Mouse (Mus musculus): Measurements from ENCODE around the gene Tmem167b.
A peak's percentile ranks its signal among the peaks of the same experiment; 100 is the strongest.

The Tmem167b gene

DNA sequence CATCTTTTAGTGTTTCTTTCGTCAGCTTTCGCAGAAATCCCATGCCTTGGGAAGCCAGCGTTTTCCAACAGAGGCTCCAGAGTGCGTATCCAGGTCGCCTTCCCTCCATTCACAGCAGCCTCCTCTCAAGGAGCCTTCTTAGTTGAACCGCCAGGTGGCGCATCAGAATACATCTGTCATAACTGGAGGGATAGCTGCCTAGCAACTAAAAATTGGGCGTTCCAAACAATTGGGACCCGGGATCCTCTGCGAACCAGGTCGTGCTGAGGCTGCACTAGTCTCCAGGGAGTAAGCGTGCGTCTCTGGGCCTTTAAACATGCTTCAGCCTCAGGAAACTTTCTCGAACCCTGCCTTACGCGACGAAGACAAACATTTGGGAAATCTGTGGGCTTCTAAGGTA is 25.0 kb downstream of the Tmem167b start:
- DNase-seq (ENCODE audit: low spot score), result peak; percentile 75

DNA sequence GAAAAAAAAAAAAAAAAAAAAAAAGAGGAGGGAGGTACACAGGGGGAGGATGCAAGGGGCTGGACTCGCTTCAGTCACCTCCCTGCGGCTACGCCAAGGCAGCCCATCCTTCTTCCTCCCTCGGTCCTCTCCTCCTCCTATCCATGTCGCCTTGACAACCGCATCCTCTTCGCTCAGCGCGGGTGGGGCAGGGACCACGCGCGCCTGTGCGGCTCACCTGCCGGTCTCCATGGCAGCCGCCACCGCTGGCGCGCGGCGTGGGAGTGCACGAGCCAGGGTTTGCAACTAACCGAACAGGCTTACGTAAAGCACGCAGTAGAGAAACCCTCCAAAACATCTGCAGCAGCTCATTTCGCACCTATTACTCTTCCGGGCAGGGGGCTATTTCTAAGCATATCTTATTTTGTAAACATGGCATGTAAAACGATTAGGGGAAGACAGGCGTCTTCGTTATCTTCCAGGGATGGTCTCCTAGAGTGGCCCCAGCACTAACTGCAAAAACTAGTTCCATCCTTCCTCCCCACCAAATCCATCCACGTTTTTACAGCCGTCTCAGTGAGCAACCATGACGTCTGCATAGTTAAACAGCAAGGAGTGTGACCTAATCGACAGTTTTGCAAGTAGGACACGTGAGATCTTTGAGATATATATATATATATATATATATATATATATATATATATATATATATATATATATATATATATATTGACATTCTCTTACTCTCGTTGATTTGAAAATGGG is 25.6 kb downstream of the Tmem167b start, which contains the start of gene 5330417C22Rik:
TSS of gene 5330417C22Rik (minus strand) at position 20 of the 744 bp plus-strand sequence.
- peak; percentile 86 for DNase-seq (ENCODE audit: low spot score)

DNA sequence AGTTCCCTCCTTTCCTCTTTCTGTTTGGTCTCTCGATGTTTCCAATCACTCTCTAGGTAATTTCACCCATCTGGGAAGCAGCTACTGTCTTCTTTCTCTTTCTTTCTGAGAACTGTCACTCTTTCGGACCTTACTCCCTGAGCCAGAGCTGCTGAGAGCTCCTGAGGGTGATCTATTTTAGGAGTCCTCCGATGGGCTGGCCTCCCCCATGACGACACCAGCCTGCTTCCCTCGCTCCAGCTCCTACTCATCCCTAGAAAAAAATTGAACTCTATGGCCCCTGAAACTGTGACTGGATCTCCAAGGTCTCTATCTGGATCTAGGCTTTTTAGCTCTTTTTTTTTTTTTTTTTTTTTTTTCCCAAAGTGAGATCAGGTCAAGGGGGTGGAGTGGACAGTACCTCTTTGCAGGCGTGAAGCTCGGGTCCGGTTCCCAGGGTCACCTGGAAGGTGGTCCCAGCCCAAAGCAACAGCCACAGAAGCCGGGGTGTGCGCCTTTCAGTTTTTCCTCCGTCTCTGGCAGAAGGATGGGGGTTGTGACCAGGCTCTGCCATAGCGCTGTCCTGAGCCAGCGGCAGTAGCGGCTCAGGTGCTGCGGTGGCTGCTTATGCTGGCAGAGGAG is 26.3 kb downstream of the Tmem167b start:
- no peak for DNase-seq (ENCODE audit: low spot score)

DNA sequence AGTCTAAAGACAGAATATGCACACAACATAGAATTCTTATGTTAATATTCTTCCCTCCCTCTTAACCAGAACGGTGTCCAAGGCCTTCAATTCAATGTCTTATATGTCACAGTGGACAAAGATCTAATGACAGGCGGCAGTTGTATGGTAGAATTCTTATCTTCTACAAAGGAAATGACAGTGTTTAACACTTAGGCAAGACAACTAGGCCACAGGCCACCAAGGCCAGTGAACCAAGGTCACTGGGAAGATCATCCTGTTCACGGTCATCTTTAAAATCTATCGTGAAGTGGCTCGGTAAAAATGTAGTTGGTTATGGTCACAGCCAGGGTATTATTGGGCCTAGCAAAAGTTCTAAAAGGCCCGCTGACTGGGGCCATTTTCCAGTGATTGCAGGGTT is 28.3 kb downstream of the Tmem167b start, which contains the start of gene 1700013F07Rik:
TSS of gene 1700013F07Rik (plus strand) at position 200 of the 400 bp plus-strand sequence.
- no peak for DNase-seq (ENCODE audit: low spot score)

DNA sequence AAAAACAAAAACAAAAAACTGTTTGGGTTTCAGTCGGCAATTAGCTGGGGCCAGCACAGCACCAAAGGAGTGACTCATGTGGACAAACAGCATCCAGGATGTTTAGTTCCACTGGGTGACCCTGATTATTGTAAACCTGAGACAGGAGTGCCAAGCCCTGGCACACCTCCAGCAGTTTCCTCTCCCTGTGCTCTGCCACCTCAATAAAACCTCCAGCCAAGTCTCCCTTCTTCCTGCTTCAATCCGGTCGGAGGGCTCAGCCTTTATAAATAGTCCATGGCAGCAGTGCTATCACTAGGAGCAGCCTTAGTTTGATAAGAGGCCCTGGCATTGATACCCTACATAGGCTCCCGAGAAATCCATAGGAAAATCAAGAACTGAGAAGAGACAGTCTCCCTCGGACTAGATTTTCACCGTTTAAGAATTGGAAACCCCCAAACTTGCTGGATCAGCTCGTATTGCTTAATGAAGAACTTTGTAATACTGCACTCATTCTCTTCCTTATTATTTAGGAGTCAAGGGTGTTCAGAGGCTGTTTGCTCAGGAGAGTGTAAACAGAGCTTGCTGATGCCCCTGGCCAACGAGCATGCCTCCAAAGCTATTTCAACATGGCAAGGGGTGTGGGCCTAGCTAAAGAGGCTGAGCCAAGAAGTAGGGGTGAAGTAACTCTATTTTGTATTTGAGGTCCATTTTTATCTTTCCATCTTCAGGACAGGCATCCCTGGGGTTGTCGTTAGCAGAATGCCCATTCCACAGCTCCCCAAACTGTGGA is 29.0 kb downstream of the Tmem167b start:
- no peak for DNase-seq (ENCODE audit: low spot score)

DNA sequence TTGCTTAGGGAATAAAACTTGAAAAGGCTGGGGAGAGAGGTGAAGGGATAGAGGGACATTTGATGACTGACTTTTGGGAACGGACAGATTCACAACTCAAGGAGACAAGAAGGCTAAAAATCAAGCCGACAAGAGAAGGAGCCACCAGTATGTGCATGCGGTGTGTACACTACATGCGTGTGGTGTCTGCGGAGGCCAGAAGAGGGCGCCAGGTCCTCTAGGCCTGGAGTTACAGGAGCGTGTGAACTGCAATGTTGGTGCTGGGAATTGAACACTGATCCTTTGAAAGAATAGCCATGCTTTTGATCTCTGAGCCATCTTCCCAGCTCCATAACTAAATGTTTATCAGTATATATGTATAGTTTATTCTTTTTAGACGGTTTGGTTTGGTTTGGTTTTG is 33.8 kb downstream of the Tmem167b start:
- DNase-seq (ENCODE audit: low spot score), result no peak

DNA sequence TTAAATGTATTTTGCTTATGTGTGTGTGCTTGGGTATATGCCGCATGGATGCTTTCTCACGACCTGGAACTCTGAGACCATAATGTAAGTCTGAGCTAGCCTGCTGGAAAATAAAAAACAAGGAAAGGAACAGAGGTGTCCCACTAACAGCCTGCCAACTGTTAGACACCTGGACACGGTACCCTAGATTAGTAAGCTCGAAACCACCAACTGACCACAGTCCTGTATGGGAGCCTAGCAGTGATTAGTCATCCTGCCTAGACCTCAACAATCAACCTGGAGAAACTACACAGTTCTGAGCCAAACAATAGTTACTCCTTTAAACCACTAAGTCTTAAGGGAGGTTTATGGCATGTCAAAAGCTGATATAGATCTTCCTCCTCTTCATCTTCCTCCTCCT is 38.9 kb downstream of the Tmem167b start:
- DNase-seq (ENCODE audit: low spot score), result no peak

DNA sequence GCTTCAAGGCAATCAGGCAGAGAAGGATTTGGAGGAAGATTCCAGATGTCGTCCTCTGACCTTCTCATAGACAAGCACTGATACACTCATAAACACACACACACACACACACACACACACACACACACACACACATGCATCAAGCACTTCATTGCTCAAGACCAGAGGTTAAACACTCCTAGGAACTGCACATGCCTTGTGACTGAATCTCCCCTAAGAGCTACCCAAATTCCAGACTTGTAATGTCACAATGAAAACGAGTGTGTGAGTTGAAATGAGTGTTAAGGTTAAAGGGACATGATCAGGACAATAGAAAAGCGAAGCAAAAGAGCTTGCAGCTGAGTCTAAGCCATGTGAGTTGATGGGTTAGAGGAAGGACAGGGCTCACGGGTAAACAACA is 44.0 kb downstream of the Tmem167b start:
- no peak for DNase-seq (ENCODE audit: low spot score)

DNA sequence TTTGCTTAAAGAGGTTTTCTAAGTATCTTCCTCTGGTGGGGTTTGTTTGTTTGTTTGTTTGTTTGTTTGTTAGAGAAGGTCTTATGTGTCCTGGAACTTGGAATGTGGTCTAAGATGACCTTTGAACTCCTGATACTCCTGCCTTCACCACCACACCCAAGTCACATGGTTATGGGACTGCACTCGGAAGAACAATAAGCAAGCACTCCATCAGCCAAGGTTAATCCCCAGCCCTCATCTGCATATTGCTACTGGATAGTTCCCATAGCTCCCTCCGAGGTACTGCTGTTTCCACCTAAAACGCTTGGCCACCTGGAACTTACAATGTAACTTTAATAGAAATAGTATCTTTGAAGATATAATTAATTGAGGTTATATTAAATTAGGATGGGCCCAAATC is 48.8 kb downstream of the Tmem167b start:
- no peak for DNase-seq (ENCODE audit: low spot score)

DNA sequence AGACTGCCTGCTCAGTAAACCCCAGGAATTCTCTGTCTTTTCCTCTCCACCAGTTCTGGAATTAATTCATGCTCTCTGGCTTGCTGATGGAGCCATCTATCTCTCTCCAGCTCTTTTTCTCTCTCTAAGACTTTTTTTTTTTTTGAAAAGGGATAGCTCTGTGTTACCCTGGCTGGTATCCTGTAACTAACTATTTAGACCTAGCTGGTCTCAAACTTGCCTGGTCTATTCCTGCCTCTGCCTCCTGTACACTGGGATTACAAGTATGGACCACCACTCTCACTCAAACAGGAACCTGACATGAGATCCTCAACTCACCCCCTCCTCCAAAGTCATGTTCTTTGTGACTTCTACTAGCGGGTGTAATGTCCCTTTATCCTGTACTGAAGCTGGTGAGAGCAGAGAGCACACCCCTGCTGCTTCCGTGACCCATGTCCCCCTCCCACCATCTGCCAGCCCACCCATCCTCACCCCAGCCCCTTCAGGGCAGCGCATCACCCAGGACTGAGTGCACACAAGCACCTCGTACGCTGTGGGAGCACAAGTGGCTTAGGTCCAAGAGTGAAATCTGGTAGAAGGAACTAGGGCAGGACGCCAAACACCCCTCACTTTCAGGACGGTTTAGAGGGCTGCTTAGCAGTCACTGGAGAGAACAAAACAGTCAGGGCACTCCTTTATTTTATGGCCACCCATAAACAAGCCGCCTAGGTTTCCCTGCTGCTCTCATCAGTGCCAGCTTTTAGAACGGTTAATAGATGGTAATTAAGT is 51.4 kb downstream of the Tmem167b start:
- DNase-seq (ENCODE audit: low spot score), result no peak

DNA sequence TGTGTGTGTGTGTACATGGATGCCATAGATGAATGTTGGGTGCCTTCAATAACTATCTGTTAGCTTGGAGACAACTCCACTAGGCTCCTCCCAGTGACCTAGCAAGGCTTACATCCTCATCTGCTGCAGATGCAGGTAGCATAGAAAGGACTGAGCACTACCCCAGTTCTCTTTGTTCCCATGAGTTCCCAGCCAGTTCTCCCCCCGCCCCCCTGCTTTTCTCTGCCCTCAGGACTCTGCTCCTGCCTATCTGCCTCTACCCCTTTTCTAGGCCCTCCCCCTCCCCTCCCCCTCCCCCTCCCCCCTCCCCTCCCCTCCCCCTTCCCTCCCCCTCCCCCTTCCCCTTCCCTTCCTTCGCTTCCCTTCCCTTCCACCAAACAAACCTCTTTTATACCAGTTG is 52.1 kb downstream of the Tmem167b start:
- DNase-seq (ENCODE audit: low spot score), result no peak

DNA sequence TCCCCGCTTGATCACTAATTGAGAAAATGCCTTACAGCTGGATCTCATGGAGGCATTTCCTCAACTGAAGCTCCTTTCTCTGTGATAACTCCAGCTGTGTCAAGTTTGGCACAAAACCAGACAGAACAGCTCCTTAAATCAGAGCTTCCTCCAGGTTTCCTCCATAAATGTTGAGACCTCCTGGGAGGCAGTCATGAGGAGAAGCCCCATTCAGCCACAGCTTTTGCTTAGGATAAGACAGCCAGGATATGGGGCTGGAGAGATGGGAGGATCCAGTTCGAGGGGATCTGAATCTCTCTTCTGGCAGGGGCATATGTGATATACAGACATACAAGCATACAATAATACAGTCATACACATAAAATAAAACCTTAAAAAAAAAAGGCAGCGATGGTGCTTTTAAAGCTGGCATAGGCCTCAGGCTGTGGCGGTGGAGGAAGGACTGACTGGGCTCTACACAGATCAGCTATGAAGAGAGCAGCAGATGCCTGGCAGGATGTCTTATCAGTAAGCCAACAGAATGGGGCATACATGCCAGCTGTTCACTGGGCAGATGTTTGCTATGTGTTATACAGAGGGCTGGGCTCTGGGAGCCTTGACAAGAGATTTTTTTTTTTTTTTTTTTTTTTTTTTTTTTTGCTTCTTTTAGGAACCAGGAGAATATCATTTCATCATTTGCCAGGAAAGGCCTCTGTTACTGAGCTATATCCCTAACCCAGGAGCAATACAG is 53.4 kb downstream of the Tmem167b start:
- DNase-seq (ENCODE audit: low spot score), result no peak
